Mouse (Mus musculus): ENCODE results near the gene Reln. TPM values are rescaled to one million over a fixed set of nuclear protein-coding genes. Genes with fewer than 3 reads are reported as not detected.

Reln gene
- polyA plus RNA-seq, 1 experiment from 2014 or later = 14.5 TPM

DNA sequence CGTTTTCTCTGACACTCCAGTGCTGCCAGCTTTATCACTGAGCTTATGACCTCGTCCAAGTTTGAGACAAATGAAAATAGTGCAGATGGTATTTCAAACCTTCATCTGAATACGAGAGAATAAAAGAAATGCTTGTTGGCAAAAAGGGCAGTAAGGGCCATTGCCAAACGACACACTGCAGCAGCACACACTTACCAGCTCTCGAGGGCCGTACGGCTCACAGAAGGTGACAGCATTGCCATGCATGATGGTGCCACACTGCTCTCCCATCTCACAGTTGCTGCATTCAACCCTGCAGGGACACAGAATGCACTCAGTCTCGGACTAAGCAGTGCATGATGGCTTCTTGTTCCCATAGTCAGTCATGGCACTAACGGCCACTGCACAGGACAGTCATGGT, 210.1 kb downstream of the Reln start:
- TF ChIP-seq CTCF (IDR thresholded peaks at IDR 0.05; ENCODE audit: low read depth) = no peak
- Histone ChIP-seq H3K36me3 (ENCODE audit: insufficient read depth, low read length) (no peaks in the 10 kb centered on the region), H3K4me2 (ENCODE audit: low read length) (no peak overlapping the region), H3K4me1 (replicated peaks; ENCODE audit: insufficient read depth, low read length) (no peaks in the 10 kb centered on the region), H3K27ac (no peak overlapping the region), H3K27me3 (ENCODE audit: insufficient read depth, low read length) (no peaks in the 10 kb centered on the region), H3K9me3 (replicated peaks; ENCODE audit: low read length) (0 out of 2 replicates have a peak, but pooled peaks cover 3% of the 10 kb centered on the region), H3K9ac (ENCODE audit: low read depth, low read length) (no peak overlapping the region), H3K4me3 (replicated peaks; ENCODE audit: low read depth, low read length) (no peak overlapping the region)
- WGBS = 64% methylated on average over 9 of the region's 9 CpGs
- DNase-seq (ENCODE audit: low spot score) (no peak), ATAC-seq (replicated peaks; ENCODE audit: low FRiP score, low read depth) (no peak)

DNA sequence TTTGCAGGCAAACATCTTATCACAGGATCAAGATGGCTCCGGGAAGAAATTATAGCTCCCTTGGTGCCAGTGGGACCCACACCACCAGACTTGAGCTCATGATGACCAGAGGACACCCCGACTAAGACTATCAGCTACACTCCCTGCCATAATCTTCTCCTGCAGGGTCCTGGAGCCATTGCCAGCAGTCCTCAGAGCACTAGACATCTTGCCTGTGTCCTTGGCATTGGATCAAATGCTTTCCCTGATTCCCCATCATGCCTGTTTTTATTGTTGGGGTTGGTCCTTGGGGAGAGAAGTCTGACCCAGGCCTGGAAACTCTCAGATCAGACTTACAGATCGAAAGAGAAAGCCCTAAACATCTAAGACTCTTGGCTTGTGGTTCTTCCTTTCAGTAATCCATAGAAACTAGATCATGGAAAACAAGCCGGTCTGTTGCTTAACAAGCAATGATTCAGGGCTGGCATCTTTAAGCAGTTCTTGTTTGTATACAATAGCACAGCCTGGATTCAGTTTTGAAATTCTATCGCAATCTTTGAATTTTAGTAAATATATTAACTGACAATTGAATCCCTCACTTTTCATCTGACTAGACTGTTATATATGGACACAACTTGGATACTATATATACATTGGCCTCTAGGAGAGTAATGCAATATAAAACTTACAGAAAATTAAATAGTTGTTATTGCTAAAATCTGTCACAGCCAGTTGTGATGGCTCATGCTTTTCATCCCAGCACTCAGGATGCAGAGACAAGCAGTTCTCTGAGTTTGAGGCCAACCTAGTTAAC, 212.6 kb downstream of the Reln start:
- Histone ChIP-seq H3K9ac (ENCODE audit: low read depth, low read length) (no peak overlapping the region), H3K27ac (no peak overlapping the region), H3K36me3 (ENCODE audit: insufficient read depth, low read length) (no peaks in the 10 kb centered on the region), H3K27me3 (ENCODE audit: insufficient read depth, low read length) (no peaks in the 10 kb centered on the region), H3K4me2 (ENCODE audit: low read length) (no peak overlapping the region), H3K4me1 (replicated peaks; ENCODE audit: insufficient read depth, low read length) (no peaks in the 10 kb centered on the region), H3K9me3 (replicated peaks; ENCODE audit: low read length) (no peaks in the 10 kb centered on the region), H3K4me3 (replicated peaks; ENCODE audit: low read depth, low read length) (no peak overlapping the region)
- 70% methylated on average over 5 of the region's 5 CpGs for WGBS
- TF ChIP-seq CTCF (IDR thresholded peaks at IDR 0.05; ENCODE audit: low read depth) = no peak
- ATAC-seq (replicated peaks; ENCODE audit: low FRiP score, low read depth) = no peak
- no peak for DNase-seq (ENCODE audit: low spot score)

DNA sequence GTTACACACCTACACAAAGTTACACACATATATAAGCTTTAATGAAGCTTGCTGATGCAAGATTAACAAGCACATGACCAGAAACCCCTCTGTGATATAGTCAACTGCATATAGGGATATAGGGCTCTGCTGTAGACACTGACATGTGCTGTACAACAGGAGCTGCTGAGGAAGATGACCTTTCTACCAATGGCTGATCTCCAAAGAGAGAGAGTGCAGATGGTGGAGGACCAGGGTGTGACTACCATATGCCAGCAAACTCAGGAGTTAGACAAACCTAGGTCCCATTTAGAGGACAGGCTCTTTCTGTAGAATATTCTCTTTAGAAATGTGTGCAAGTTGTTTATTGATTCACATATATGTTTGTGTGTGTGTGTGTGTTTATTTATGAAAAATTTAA, 216.9 kb downstream of the Reln start:
- no peak overlapping the region for H3K27ac ChIP-seq
- no peak overlapping the region for H3K4me2 ChIP-seq (ENCODE audit: low read length)
- no peak overlapping the region for H3K9ac ChIP-seq (ENCODE audit: low read depth, low read length)
- ATAC-seq (replicated peaks; ENCODE audit: low FRiP score, low read depth) = no peak
- no peaks in the 10 kb centered on the region for H3K9me3 ChIP-seq (replicated peaks; ENCODE audit: low read length)
- H3K36me3 ChIP-seq (ENCODE audit: insufficient read depth, low read length) = no peaks in the 10 kb centered on the region
- H3K4me1 ChIP-seq (replicated peaks; ENCODE audit: insufficient read depth, low read length) = no peaks in the 10 kb centered on the region
- DNase-seq (ENCODE audit: low spot score) = no peak
- H3K27me3 ChIP-seq (ENCODE audit: insufficient read depth, low read length) = no peaks in the 10 kb centered on the region
- no peak for TF ChIP-seq CTCF (IDR thresholded peaks at IDR 0.05; ENCODE audit: low read depth)
- no peak overlapping the region for H3K4me3 ChIP-seq (replicated peaks; ENCODE audit: low read depth, low read length)

DNA sequence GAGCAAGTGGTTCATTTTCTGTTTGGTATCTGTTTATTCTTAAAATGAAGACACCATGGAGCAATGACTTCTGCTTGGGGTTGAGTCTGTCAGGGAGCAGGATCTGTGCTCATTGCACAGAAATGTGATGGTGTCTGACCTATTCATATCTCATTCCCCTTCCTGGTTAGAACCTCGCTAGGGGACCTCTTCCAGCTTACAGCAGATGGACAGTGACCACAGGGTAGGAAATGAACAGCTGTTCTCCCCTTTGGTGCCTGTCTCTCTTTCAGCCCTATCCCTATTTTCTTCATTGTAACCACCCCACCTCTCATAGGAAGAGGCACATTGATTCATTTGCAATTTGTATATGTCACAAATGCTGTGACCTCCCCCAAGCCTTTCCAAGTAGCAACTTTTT, 225.2 kb downstream of the Reln start:
- DNase-seq (ENCODE audit: low spot score) (no peak), ATAC-seq (replicated peaks; ENCODE audit: low FRiP score, low read depth) (no peak)
- Histone ChIP-seq H3K9me3 (replicated peaks; ENCODE audit: low read length) (no peaks in the 10 kb centered on the region), H3K36me3 (ENCODE audit: insufficient read depth, low read length) (no peaks in the 10 kb centered on the region), H3K27me3 (ENCODE audit: insufficient read depth, low read length) (no peaks in the 10 kb centered on the region), H3K4me2 (ENCODE audit: low read length) (no peak overlapping the region), H3K27ac (no peak overlapping the region), H3K9ac (ENCODE audit: low read depth, low read length) (no peak overlapping the region), H3K4me3 (replicated peaks; ENCODE audit: low read depth, low read length) (no peak overlapping the region), H3K4me1 (replicated peaks; ENCODE audit: insufficient read depth, low read length) (no peaks in the 10 kb centered on the region)
- TF ChIP-seq CTCF (IDR thresholded peaks at IDR 0.05; ENCODE audit: low read depth) = no peak
- WGBS = 60% methylated on average over 1 of the region's 1 CpGs

DNA sequence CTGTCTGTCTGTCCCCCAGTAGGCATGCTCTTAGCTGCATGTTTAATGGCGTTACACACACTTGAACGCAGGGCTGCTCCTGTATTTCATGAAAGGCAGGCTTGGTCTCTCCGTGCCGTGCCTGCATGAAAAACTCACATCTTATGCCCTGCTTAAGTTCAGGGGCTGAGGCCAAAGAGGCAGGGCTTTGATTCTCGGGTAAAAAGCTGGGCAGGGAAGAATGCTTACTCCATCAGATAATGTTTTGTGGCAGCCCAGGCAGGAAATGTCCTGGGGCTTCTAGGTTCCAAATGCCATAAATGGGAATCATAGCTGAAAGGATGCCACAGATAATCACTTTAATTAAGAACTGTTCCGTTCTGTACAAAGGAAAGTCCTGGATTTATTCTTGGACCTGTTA, 226.0 kb downstream of the Reln start:
- TF ChIP-seq CTCF (IDR thresholded peaks at IDR 0.05; ENCODE audit: low read depth) = no peak
- 61% methylated on average over 6 of the region's 6 CpGs for WGBS
- Histone ChIP-seq H3K27ac (no peak overlapping the region), H3K4me3 (replicated peaks; ENCODE audit: low read depth, low read length) (no peak overlapping the region), H3K36me3 (ENCODE audit: insufficient read depth, low read length) (no peaks in the 10 kb centered on the region), H3K4me2 (ENCODE audit: low read length) (no peak overlapping the region), H3K9me3 (replicated peaks; ENCODE audit: low read length) (no peaks in the 10 kb centered on the region), H3K27me3 (ENCODE audit: insufficient read depth, low read length) (no peaks in the 10 kb centered on the region), H3K4me1 (replicated peaks; ENCODE audit: insufficient read depth, low read length) (no peaks in the 10 kb centered on the region), H3K9ac (ENCODE audit: low read depth, low read length) (no peak overlapping the region)
- ATAC-seq (replicated peaks; ENCODE audit: low FRiP score, low read depth) (no peak), DNase-seq (ENCODE audit: low spot score) (no peak)

DNA sequence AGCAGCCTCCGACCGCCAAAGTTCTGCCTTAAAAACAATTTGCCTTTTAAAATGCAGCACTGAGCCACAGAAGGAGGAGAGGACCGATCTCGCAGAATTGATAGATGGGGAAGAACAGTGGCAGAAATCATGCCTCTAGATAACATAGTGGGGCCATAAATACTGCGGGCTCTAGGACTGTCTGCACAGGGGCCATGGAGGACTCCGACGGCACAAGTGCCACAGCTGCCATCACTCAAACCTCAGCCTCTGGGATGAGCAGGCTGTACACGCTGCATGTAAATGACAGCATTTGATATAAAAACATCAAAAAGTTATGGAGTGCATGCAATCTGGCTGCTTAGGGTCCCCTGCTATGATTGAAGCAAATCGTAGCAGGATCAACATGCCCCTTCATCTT, 227.6 kb downstream of the Reln start:
- no peaks in the 10 kb centered on the region for H3K4me1 ChIP-seq (replicated peaks; ENCODE audit: insufficient read depth, low read length)
- H3K4me2 ChIP-seq (ENCODE audit: low read length) = no peak overlapping the region
- no peak for ATAC-seq (replicated peaks; ENCODE audit: low FRiP score, low read depth)
- H3K9ac ChIP-seq (ENCODE audit: low read depth, low read length) = no peak overlapping the region
- no peak overlapping the region for H3K4me3 ChIP-seq (replicated peaks; ENCODE audit: low read depth, low read length)
- H3K27ac ChIP-seq = no peak overlapping the region
- TF ChIP-seq CTCF (IDR thresholded peaks at IDR 0.05; ENCODE audit: low read depth) = no peak
- DNase-seq (ENCODE audit: low spot score) = no peak
- no peaks in the 10 kb centered on the region for H3K27me3 ChIP-seq (ENCODE audit: insufficient read depth, low read length)
- WGBS = 44% methylated on average over 9 of the region's 9 CpGs
- no peaks in the 10 kb centered on the region for H3K9me3 ChIP-seq (replicated peaks; ENCODE audit: low read length)
- no peaks in the 10 kb centered on the region for H3K36me3 ChIP-seq (ENCODE audit: insufficient read depth, low read length)

All from kidney, postnatal 0 days (tissue).